Mouse (Mus musculus): ENCODE data around the gene Spata13. TPM values are rescaled to one million over a fixed set of nuclear protein-coding genes. Genes with fewer than 3 reads are reported as not detected.

The Spata13 gene
- total RNA-seq, 2 experiments from 2014 or later = 95.8 to 130 TPM

Other genes starting within 250 kb of the Spata13 start
- 1 to 10 TPM; 2.4 to 6.8 TPM for gene C1qtnf9, start 134.1 kb downstream of the Spata13 start, total RNA-seq (2021)
- gene Mipep, start 150.6 kb downstream of the Spata13 start, total RNA-seq (2021) = 10 to 100 TPM; 39.0 to 50.0 TPM

Data from adrenal gland, adult 18-20 months (tissue).